Mouse (Mus musculus) small intestine, adult 2 months (tissue): ENCODE measurements around the gene Gm19668.
"Not testable (repeated sequence)": the region's sequence is repeated elsewhere in the genome, so short reads cannot be mapped to it uniquely, and the experiment has no call there.

Experiments used
- CTCF ChIP-seq: fragments of 200-500 bp; IDR thresholded peaks from 2 replicates; pipeline ENCODE4 v1.5.1; 2012; ENCODE audit warnings: low read depth, mild to moderate bottlenecking, control low read depth, inconsistent platforms, low read length, moderate library complexity, mixed read lengths; ENCODE audit not compliant: insufficient replicate concordance, insufficient read length; ENCODE audit errors: extremely low read depth
- POLR2A ChIP-seq: fragments of 200-500 bp; IDR thresholded peaks from 2 replicates; pipeline ENCODE4 v1.6.1; 2012; ENCODE audit warnings: low read depth, mild to moderate bottlenecking, control low read depth, inconsistent platforms, low read length, moderate library complexity

- TF ChIP-seq POLR2A, CTCF: not testable (repeated sequence)
Observed at GRCm38 (mm10) chr10:77750686-77751085, 48.2 kb downstream of the Gm19668 start.
